Comparison of ENCODE assay signal across 18 mouse cellular contexts in the genomic region with DNA sequence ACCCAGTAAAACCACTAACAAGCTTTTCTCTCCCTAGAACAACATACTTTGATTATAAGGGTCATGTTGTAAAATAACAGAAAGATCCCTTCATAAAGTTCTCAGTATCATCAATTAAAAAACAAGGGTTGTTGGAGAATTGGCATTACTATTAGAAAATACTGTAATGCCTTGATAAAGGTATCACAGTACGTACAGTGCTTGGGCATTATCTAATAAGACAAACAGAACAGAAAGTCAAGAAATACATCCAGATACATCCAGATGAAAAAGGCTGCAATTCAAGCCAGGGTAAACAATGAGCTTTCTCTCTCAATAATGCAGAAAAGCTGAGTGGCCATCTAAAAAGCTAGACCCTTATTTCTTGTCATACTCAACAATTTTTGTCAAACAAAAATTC.
DNase-seq lines count a peak whose midpoint lies in the region; ATAC-seq and TF ChIP-seq lines count a peak whose summit lies in the region.
"Had no signal": no experiment of that assay in that cellular context is flagged by ENCODE, and none has a peak within 500 bp of the region (broad histone marks: within the 10 kb centered on the region; RNA-seq: fewer than 3 reads in every experiment).

No protein-coding gene starts in this region.

- WGBS in liver, postnatal 0 days (ENCODE audit: insufficient replicate concordance) = 44% methylated on average over 1 of the region's 1 CpGs
- 40% methylated on average over 1 of the region's 1 CpGs for WGBS in liver, embryonic 12.5 days (ENCODE audit: insufficient replicate concordance)

- H3K27ac ChIP-seq in liver, postnatal 0 days (ENCODE audit: low read depth) = no peak overlapping the region
- no peak overlapping the region for H3K27ac ChIP-seq in liver, embryonic 12.5 days
- H3K27ac ChIP-seq: embryonic facial prominence, embryonic 10.5 days; embryonic facial prominence, embryonic 12.5 days; forebrain, embryonic 13.5 days; forebrain, embryonic 15.5 days had no signal

- no peak overlapping the region for H3K9ac ChIP-seq in liver, postnatal 0 days (replicated peaks)
- no peak overlapping the region for H3K9ac ChIP-seq in liver, embryonic 12.5 days
- H3K9ac ChIP-seq: embryonic facial prominence, embryonic 12.5 days; forebrain, embryonic 13.5 days; forebrain, embryonic 15.5 days; forebrain, postnatal 0 days had no signal

- no peak overlapping the region for H3K4me2 ChIP-seq in liver, postnatal 0 days (ENCODE audit: low read depth, low read length)
- no peak overlapping the region for H3K4me2 ChIP-seq in liver, embryonic 12.5 days
- H3K4me2 ChIP-seq: embryonic facial prominence, embryonic 12.5 days; forebrain, embryonic 13.5 days; forebrain, embryonic 15.5 days had no signal

- no peaks in the 10 kb centered on the region for H3K9me3 ChIP-seq in liver, postnatal 0 days (ENCODE audit: low read length)
- no peaks in the 10 kb centered on the region for H3K9me3 ChIP-seq in liver, embryonic 12.5 days (replicated peaks)
- H3K9me3 ChIP-seq: embryonic facial prominence, embryonic 10.5 days; embryonic facial prominence, embryonic 12.5 days; forebrain, embryonic 13.5 days; forebrain, embryonic 15.5 days had no signal

- TF ChIP-seq CTCF in liver, postnatal 0 days (IDR thresholded peaks at IDR 0.05; ENCODE audit: low read depth) = no peak

- H3K27me3 ChIP-seq in liver, postnatal 0 days (ENCODE audit: insufficient read depth, low read length) = no peaks in the 10 kb centered on the region
- H3K27me3 ChIP-seq in liver, embryonic 12.5 days (replicated peaks) = no peaks in the 10 kb centered on the region
- H3K27me3 ChIP-seq: embryonic facial prominence, embryonic 12.5 days; forebrain, embryonic 13.5 days; forebrain, embryonic 15.5 days had no signal

- no peak for ATAC-seq in liver, postnatal 0 days
- ATAC-seq in liver, embryonic 12.5 days = no peak
- ATAC-seq in megakaryocyte progenitor cell, adult 5-6 weeks (replicated peaks; ENCODE audit: poor library complexity) = peak; percentile 33
- peak; percentile 72 for ATAC-seq in megakaryocyte-erythroid progenitor cell, adult 5-6 weeks (replicated peaks; ENCODE audit: low FRiP score, low TSS enrichment, poor library complexity, severe bottlenecking)
- ATAC-seq in activated CD4-positive, CD25-positive, alpha-beta regulatory T cell, adult 4 months = no peak
- ATAC-seq: forebrain, embryonic 13.5 days; forebrain, embryonic 15.5 days had no signal

- H3K4me3 ChIP-seq in liver, postnatal 0 days (ENCODE audit: low read depth, low read length) = no peak overlapping the region
- no peak overlapping the region for H3K4me3 ChIP-seq in liver, embryonic 12.5 days
- H3K4me3 ChIP-seq: embryonic facial prominence, embryonic 10.5 days; embryonic facial prominence, embryonic 12.5 days; forebrain, embryonic 13.5 days; forebrain, embryonic 15.5 days had no signal

- TF ChIP-seq EP300 in liver, postnatal 0 days (IDR thresholded peaks at IDR 0.05; ENCODE audit: low read depth) = peak; percentile 61

- no peaks in the 10 kb centered on the region for H3K4me1 ChIP-seq in liver, postnatal 0 days (ENCODE audit: insufficient read depth)
- peaks cover 3% of the 10 kb centered on the region; the same call in 1 of the 2 replicates for H3K4me1 ChIP-seq in liver, embryonic 12.5 days

- DNase-seq in liver, postnatal 0 days = no peak
- DNase-seq: adrenal gland, adult 8-10 months; adrenal gland, postnatal 14 days; adrenal gland, postnatal 36 days; cerebellum, adult 11-12 months; cerebellum, adult 2 months; cerebellum, adult 9-10 months; cerebellum, postnatal 10 days; cerebellum, postnatal 25 days; forebrain, postnatal 0 days had no signal

- no peaks in the 10 kb centered on the region for H3K36me3 ChIP-seq in liver, postnatal 0 days (replicated peaks; ENCODE audit: insufficient read depth, low read length)
- no peaks in the 10 kb centered on the region for H3K36me3 ChIP-seq in liver, embryonic 12.5 days
- H3K36me3 ChIP-seq: embryonic facial prominence, embryonic 10.5 days; embryonic facial prominence, embryonic 12.5 days; forebrain, embryonic 15.5 days had no signal

Comparison
In these comparisons a context has a peak if more than half of its experiments do, and no peak if none do; other contexts are left out.
1. ATAC-seq: peak in megakaryocyte progenitor cell, adult 5-6 weeks (single experiment) and megakaryocyte-erythroid progenitor cell, adult 5-6 weeks (single experiment); none in liver, postnatal 0 days (single experiment), liver, embryonic 12.5 days (single experiment) and activated CD4-positive, CD25-positive, alpha-beta regulatory T cell, adult 4 months (single experiment).